Mouse (Mus musculus) kidney, postnatal 0 days (tissue): ENCODE data around the gene Tubb4b. TPM values are rescaled to one million over a fixed set of nuclear protein-coding genes. Genes with fewer than 3 reads are reported as not detected.

ENCODE experiments used
- ATAC-seq: fragments of 200-750 bp; cut with Nextera tagmentation; replicated peaks from 2 replicates; pipeline ENCODE4 v1.8.0; 2017; ENCODE audit warnings: low read depth, moderate number of reproducible peaks, moderate TSS enrichment, moderate library complexity; ENCODE audit not compliant: low FRiP score
- DNase-seq: peaks from one replicate; pipeline ENCODE4 v3.0.0-alpha.2; 2016; ENCODE audit warnings: low spot score
- H3K27ac ChIP-seq: fragments of 300-500 bp; sonication (generic); 2 replicates; pipeline ENCODE4 v1.5.1; 2014; ENCODE audit warnings: mild to moderate bottlenecking
- H3K27me3 ChIP-seq: fragments of 300-500 bp; sonication (generic); 2 replicates; pipeline ENCODE4 v1.6.1; 2014; ENCODE audit warnings: low read length, mixed read lengths; ENCODE audit not compliant: insufficient read depth
- H3K36me3 ChIP-seq: fragments of 300-500 bp; sonication (generic); 2 replicates; pipeline ENCODE4 v1.6.1; 2014; ENCODE audit warnings: low read length, mixed read lengths; ENCODE audit not compliant: insufficient read depth
- H3K4me1 ChIP-seq: fragments of 300-500 bp; sonication (generic); replicated peaks from 2 replicates; pipeline ENCODE4 v1.6.1; 2014; ENCODE audit warnings: antibody characterized with exemption, low read length, mixed read lengths; ENCODE audit not compliant: insufficient read depth
- H3K4me2 ChIP-seq: fragments of 300-500 bp; sonication (generic); 2 replicates; pipeline ENCODE4 v1.6.1; 2014; ENCODE audit warnings: mild to moderate bottlenecking, low read length, moderate library complexity, mixed read lengths
- H3K4me3 ChIP-seq: fragments of 300-500 bp; sonication (generic); replicated peaks from 2 replicates; pipeline ENCODE4 v1.5.1; 2014; ENCODE audit warnings: low read depth, low read length
- H3K9ac ChIP-seq: fragments of 300-500 bp; sonication (generic); 2 replicates; pipeline ENCODE4 v1.6.1; 2014; ENCODE audit warnings: low read depth, low read length
- H3K9me3 ChIP-seq: fragments of 300-500 bp; sonication (generic); replicated peaks from 2 replicates; pipeline ENCODE4 v1.6.1; 2016; ENCODE audit warnings: low read length, inconsistent platforms, mixed read lengths
- CTCF ChIP-seq: IDR thresholded peaks from 2 replicates; pipeline ENCODE4 v1.5.1; 2016; ENCODE audit warnings: antibody characterized with exemption, low read depth, mild to moderate bottlenecking, moderate library complexity
- WGBS: fragments of 180-500 bp; shearing (Covaris S2); extraction: QIAGEN DNeasy Blood & Tissue Kit; methylation state at CpG from one replicate; pipeline ENCODE4 v1.1.7; 2014; 5-methylcytosine and 5-hydroxymethylcytosine counted together
- polyA plus RNA-seq: library from polyadenylated mRNA; unstranded; fragments of >200 nt; fragmentation: Nextera tagmentation; extraction: Ambion mirVana; gene quantifications from 2 replicates; pipeline ENCODE4 v1.2.1, GENCODE M21; 2015

The Tubb4b gene
- polyA plus RNA-seq, 1 experiment from 2014 or later, result 339 TPM

GRCm38 (mm10) chr2:25252331-25252730, 27.8 kb upstream of the Tubb4b start:
- DNase-seq, result no peak
- Histone ChIP-seq H3K4me3 (no peak overlapping the region), H3K9me3 (no peaks in the 10 kb centered on the region), H3K36me3 (peaks cover 26% of the 10 kb centered on the region), H3K27me3 (no peaks in the 10 kb centered on the region), H3K9ac (no peak overlapping the region), H3K27ac (no peak overlapping the region), H3K4me2 (no peak overlapping the region), H3K4me1 (peaks cover 6% of the 10 kb centered on the region)
- ATAC-seq, result no peak
- WGBS, result 93% methylated on average over 1 of the region's 1 CpGs
- TF ChIP-seq CTCF, result peak; percentile 65

GRCm38 (mm10) chr2:25246183-25247072, 21.9 kb upstream of the Tubb4b start, which contains the start of gene AL732309.1:
Gene AL732309.1, minus strand, starts transcription at chr2:25246863.
- no peak within 1 kb of the TSS for H3K4me2 ChIP-seq
- 83% methylated on average over 10 of the region's 10 CpGs for WGBS
- no peak for DNase-seq

GRCm38 (mm10) chr2:25244144-25244543, 19.6 kb upstream of the Tubb4b start:
- Histone ChIP-seq H3K27me3 (no peaks in the 10 kb centered on the region), H3K9me3 (no peaks in the 10 kb centered on the region), H3K9ac (no peak overlapping the region), H3K27ac (no peak overlapping the region), H3K4me2 (no peak overlapping the region), H3K4me3 (no peak overlapping the region), H3K36me3 (peaks cover 2% of the 10 kb centered on the region), H3K4me1 (peaks cover 20% of the 10 kb centered on the region)
- WGBS, result 90% methylated on average over 4 of the region's 4 CpGs
- DNase-seq (no peak), ATAC-seq (no peak)
- TF ChIP-seq CTCF, result no peak

More at GRCm38 (mm10) chr2:25246183-25247072, 21.9 kb upstream of the Tubb4b start, which contains the start of gene AL732309.1:
- no peak for ATAC-seq
- Histone ChIP-seq H3K36me3 (peaks cover 23% of the 10 kb centered on the region), H3K9me3 (no peaks in the 10 kb centered on the region), H3K9ac (no peak within 1 kb of the TSS), H3K27me3 (no peaks in the 10 kb centered on the region), H3K27ac (no peak within 1 kb of the TSS), H3K4me1 (peaks cover 9% of the 10 kb centered on the region; the same call in 1 of the 2 replicates), H3K4me3 (no peak within 1 kb of the TSS)
- no peak for TF ChIP-seq CTCF

- peak overlapping the region; percentile 92 for H3K4me2 ChIP-seq
- no peak overlapping the region for H3K4me3 ChIP-seq
- no peak overlapping the region for H3K27ac ChIP-seq
These were observed 18.8 kb upstream of the Tubb4b start for GRCm38 (mm10) chr2:25243342-25243741.

GRCm38 (mm10) chr2:25242101-25242506, 17.6 kb upstream of the Tubb4b start, which contains the start of the genes Rnf208 and Cysrt1:
Gene Rnf208, plus strand, starts transcription at chr2:25242255.
Gene Cysrt1, minus strand, starts transcription at chr2:25242452.
- H3K27ac ChIP-seq, result peak within 1 kb of the TSS; percentile 59
- peaks cover 20% of the 10 kb centered on the region for H3K4me1 ChIP-seq
- DNase-seq (no peak), ATAC-seq (0 out of 2 replicates have a peak, but pooled peaks have one; percentile 0)
- peak within 1 kb of the TSS; percentile 49 for H3K4me3 ChIP-seq
- no peaks in the 10 kb centered on the region for H3K9me3 ChIP-seq
- H3K4me2 ChIP-seq, result peak within 1 kb of the TSS; percentile 92
- no peaks in the 10 kb centered on the region for H3K27me3 ChIP-seq
- H3K9ac ChIP-seq, result peak within 1 kb of the TSS; percentile 68
- under 1% methylated on average over 45 of the region's 59 CpGs for WGBS
- TF ChIP-seq CTCF, result no peak
- H3K36me3 ChIP-seq, result no peaks in the 10 kb centered on the region

More at GRCm38 (mm10) chr2:25243342-25243741, 18.8 kb upstream of the Tubb4b start:
- no peak for TF ChIP-seq CTCF
- no peaks in the 10 kb centered on the region for H3K27me3 ChIP-seq
- no peaks in the 10 kb centered on the region for H3K9me3 ChIP-seq
- no peak for ATAC-seq
- H3K36me3 ChIP-seq, result no peaks in the 10 kb centered on the region
- WGBS, result 71% methylated on average over 8 of the region's 8 CpGs
- H3K4me1 ChIP-seq, result peaks cover 20% of the 10 kb centered on the region
- no peak overlapping the region for H3K9ac ChIP-seq
- DNase-seq, result no peak

GRCm38 (mm10) chr2:25241438-25241775, 16.9 kb upstream of the Tubb4b start:
- Histone ChIP-seq H3K4me2 (peak overlapping the region; percentile 92), H3K4me3 (peak overlapping the region; percentile 26; the same call in 1 of the 2 replicates), H3K27me3 (no peaks in the 10 kb centered on the region), H3K9me3 (no peaks in the 10 kb centered on the region), H3K4me1 (peaks cover 20% of the 10 kb centered on the region), H3K9ac (no peak overlapping the region), H3K36me3 (no peaks in the 10 kb centered on the region), H3K27ac (peak overlapping the region; percentile 59; the same call in 1 of the 2 replicates)
- DNase-seq, result no peak
- ATAC-seq, result 0 out of 2 replicates have a peak, but pooled peaks have one; percentile 10
- WGBS, result 14% methylated on average over 6 of the region's 6 CpGs
- TF ChIP-seq CTCF, result no peak
